Mouse (Mus musculus) layer of hippocampus, adult 8-10 months (tissue): ENCODE measurements around the gene Slc15a2. TPM values are rescaled to one million over a fixed set of nuclear protein-coding genes. Genes with fewer than 3 reads are reported as not detected.

Experiments
- microRNA-seq, 2 experiments: library from miRNA; unstranded; fragments of <30 nt; microRNA quantifications; one replicate each; pipeline ENCODE4 v1.2.0; 2022
- total RNA-seq, 4 experiments: library from RNA; stranded (reverse); gene quantifications; 2 replicates each; pipeline ENCODE4 v1.2.4; 2022

Gene Slc15a2
- total RNA-seq, 4 experiments from 2014 or later: 40.6 to 49.4 (median 47.8) TPM

Small RNA genes lying within 50 kb of the gene (microRNA-seq; reads per million reads assigned to microRNA genes)
- gene Gm22617: 0 reads per million in 2 experiments

Other genes starting within 250 kb of the Slc15a2 start
- gene Casr, start 222.8 kb downstream of the Slc15a2 start, total RNA-seq: under 1 TPM in 3 of 4 experiments, not detected in 1; 0.16 to 0.43 (median 0.39) TPM
- gene Cd86, start 118.9 kb downstream of the Slc15a2 start, total RNA-seq: 1 to 10 TPM; 1.0 to 8.2 (median 3.7) TPM
- gene Ildr1, start 91.0 kb downstream of the Slc15a2 start, total RNA-seq: under 1 TPM; 0.14 to 0.27 (median 0.21) TPM
- gene Iqcb1, start 43.4 kb upstream of the Slc15a2 start, total RNA-seq: 10 to 100 TPM; 50.2 to 55.2 (median 53.1) TPM
- gene Eaf2, start 90.0 kb upstream of the Slc15a2 start, total RNA-seq: 1 to 10 TPM; 1.8 to 3.0 (median 2.2) TPM
- gene Golgb1, start 90.2 kb upstream of the Slc15a2 start, total RNA-seq: 10 to 100 TPM; 70.1 to 80.3 (median 74.5) TPM
- 10 to 100 TPM in 2 of 4 experiments, 1 to 10 TPM in 2; 3.7 to 22.8 (median 12.1) TPM for gene Hcls1, start 150.0 kb upstream of the Slc15a2 start, total RNA-seq
- gene Fbxo40, start 205.5 kb upstream of the Slc15a2 start, total RNA-seq: under 1 TPM in 3 of 4 experiments, not detected in 1; 0.16 to 0.28 (median 0.20) TPM
- gene Polq, start 226.8 kb upstream of the Slc15a2 start, total RNA-seq: 1 to 10 TPM in 3 of 4 experiments, under 1 TPM in 1; 0.70 to 1.4 (median 1.1) TPM